Mouse (Mus musculus) lung, embryonic 14.5 days (tissue): ENCODE measurements around the gene St3gal3. TPM values are rescaled to one million over a fixed set of nuclear protein-coding genes. Genes with fewer than 3 reads are reported as not detected.
A peak's percentile ranks its signal among the peaks of the same experiment; 100 is the strongest.

Experiments used
- ATAC-seq: fragments of 200-750 bp; cut with Nextera tagmentation; 2 replicates; pipeline ENCODE4 v1.8.0; 2017; ENCODE audit warnings: mild to moderate bottlenecking, moderate TSS enrichment, moderate library complexity; ENCODE audit not compliant: insufficient read depth
- DNase-seq: peaks from one replicate; pipeline ENCODE4 v3.0.0-alpha.2; 2015
- H3K27ac ChIP-seq: fragments of 300-500 bp; sonication (generic); 2 replicates; pipeline ENCODE4 v1.5.1; 2014; ENCODE audit warnings: low read depth, mild to moderate bottlenecking, moderate library complexity
- H3K27me3 ChIP-seq: fragments of 300-500 bp; sonication (generic); 2 replicates; pipeline ENCODE4 v1.6.1; 2014; ENCODE audit warnings: low read length, control low read depth; ENCODE audit not compliant: insufficient read depth
- H3K36me3 ChIP-seq: fragments of 300-500 bp; sonication (generic); 2 replicates; pipeline ENCODE4 v1.6.1; 2014; ENCODE audit warnings: control low read depth; ENCODE audit not compliant: insufficient read depth
- H3K4me1 ChIP-seq: fragments of 300-500 bp; sonication (generic); 2 replicates; pipeline ENCODE4 v1.6.1; 2014; ENCODE audit warnings: antibody characterized with exemption, control low read depth; ENCODE audit not compliant: insufficient read depth
- H3K4me2 ChIP-seq: fragments of 300-500 bp; sonication (generic); 2 replicates; pipeline ENCODE4 v1.6.1; 2014; ENCODE audit warnings: mild to moderate bottlenecking
- H3K4me3 ChIP-seq: fragments of 300-500 bp; sonication (generic); 2 replicates; pipeline ENCODE4 v1.5.1; 2014; ENCODE audit warnings: low read depth, low read length
- H3K9ac ChIP-seq: fragments of 300-500 bp; sonication (generic); 2 replicates; pipeline ENCODE4 v1.6.1; 2014
- H3K9me3 ChIP-seq: fragments of 300-500 bp; sonication (generic); 2 replicates; pipeline ENCODE4 v1.6.1; 2016; ENCODE audit warnings: low read depth, low read length, control low read depth
- CTCF ChIP-seq: IDR thresholded peaks from 2 replicates; pipeline ENCODE4 v1.5.1; 2016; ENCODE audit warnings: antibody characterized with exemption, low read depth
- WGBS: fragments of 180-500 bp; shearing (Covaris S2); extraction: QIAGEN DNeasy Blood & Tissue Kit; methylation state at CpG from one replicate; pipeline ENCODE4 v1.1.7; 2014; 5-methylcytosine and 5-hydroxymethylcytosine counted together
- polyA plus RNA-seq: library from polyadenylated mRNA; unstranded; fragments of >200 nt; fragmentation: Nextera tagmentation; extraction: Ambion mirVana; gene quantifications from 2 replicates; pipeline ENCODE4 v1.2.1, GENCODE M21; 2014

Gene St3gal3
- polyA plus RNA-seq, 1 experiment from 2014 or later = 6.3 TPM

DNA sequence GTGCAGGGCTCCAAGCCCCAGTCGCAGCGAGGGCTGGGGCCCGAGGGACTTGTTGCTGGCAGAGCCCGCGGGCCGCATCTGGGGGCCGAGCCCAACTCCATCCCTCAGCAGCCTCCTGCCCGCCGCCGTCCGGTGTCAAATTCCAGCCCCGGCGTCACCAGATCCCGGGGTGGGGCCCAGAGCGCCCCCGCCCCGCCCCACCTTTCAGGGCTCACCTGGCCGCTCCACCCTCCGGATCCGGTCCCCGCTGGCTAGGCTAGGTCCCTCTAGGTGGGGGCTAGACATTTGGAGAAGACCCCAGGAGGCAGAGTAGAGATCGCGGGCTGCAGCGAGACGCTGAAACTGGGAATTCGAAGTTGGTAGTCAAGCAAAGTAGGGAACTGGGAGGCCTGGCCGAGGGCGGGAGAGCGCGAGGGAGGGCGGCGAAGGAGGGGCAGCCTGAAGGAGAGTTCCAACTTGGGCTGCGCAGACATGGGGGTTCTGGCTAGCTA, 205.3 kb downstream of the St3gal3 start, which contains the start of gene Artn:
Artn (minus strand) TSS at position 373 of the 491 bp plus-strand sequence.
- no peaks in the 10 kb centered on the region for H3K9me3 ChIP-seq
- DNase-seq (peak; percentile 69), ATAC-seq (peak; percentile 45)
- H3K4me1 ChIP-seq = peaks cover 11% of the 10 kb centered on the region
- H3K4me2 ChIP-seq = peak within 1 kb of the TSS; percentile 92
- peak within 1 kb of the TSS; percentile 54 for H3K9ac ChIP-seq
- H3K27ac ChIP-seq = peak within 1 kb of the TSS; percentile 19
- no peak for TF ChIP-seq CTCF
- peak within 1 kb of the TSS; percentile 40 for H3K4me3 ChIP-seq
- under 1% methylated on average over 33 of the region's 33 CpGs for WGBS
- peaks cover 3% of the 10 kb centered on the region; the same call in 1 of the 2 replicates for H3K36me3 ChIP-seq
- peaks cover 35% of the 10 kb centered on the region for H3K27me3 ChIP-seq

DNA sequence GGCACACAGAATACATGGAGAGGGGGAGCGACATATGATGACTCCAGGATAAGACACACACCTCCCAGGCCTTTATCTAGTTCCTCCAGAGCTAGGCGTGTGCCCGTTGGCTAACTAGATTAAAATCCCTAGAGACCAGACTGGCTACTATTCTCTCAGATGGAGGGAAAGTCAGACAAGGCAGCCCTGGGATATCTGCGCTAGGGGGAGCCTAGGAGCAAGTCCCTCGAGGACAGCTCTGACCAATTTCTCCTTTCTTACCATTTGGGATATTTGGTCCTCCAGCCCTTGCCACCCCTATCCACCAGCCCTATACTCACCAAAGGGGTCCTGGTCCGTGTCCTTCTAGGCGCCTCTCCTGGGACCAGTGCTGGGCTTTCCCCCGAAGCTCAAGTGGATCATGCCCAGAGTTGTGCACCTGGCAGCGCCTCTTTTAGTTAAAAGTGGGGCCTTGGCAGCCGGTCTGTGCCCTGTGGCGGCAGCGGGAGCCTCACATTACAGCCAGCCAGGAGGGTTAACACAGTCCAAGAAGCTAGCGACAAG, 205.9 kb downstream of the St3gal3 start:
- Histone ChIP-seq H3K27ac (peak overlapping the region; percentile 19; the same call in 1 of the 2 replicates), H3K4me1 (peaks cover 11% of the 10 kb centered on the region), H3K27me3 (peaks cover 35% of the 10 kb centered on the region), H3K4me2 (peak overlapping the region; percentile 92), H3K9me3 (no peaks in the 10 kb centered on the region), H3K4me3 (peak overlapping the region; percentile 40), H3K9ac (peak overlapping the region; percentile 54), H3K36me3 (peaks cover 3% of the 10 kb centered on the region; the same call in 1 of the 2 replicates)
- 3% methylated on average over 13 of the region's 13 CpGs for WGBS
- peak; percentile 74 for TF ChIP-seq CTCF
- peak; percentile 42 for ATAC-seq
- DNase-seq = peak; percentile 87

DNA sequence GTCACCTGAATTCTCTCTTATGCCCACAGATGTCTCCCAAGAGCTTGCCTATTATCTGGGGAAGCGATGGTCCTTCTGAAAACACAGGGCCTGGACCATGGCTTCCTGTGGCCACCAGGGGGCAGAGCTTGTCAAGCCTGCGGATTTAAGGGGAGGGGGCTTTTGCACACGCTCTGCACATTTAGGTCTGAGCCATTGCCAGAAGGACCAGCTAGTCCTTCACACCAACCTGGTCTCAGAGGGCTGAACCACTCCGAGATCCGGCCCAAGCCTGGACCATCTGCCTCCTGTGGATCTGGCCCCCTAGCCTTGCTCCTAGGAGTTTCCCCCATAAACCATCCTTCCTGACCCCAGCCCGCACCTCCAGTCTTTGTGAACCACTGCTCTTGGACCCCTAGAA, 206.5 kb downstream of the St3gal3 start:
- peaks cover 3% of the 10 kb centered on the region; the same call in 1 of the 2 replicates for H3K36me3 ChIP-seq
- H3K27me3 ChIP-seq = peaks cover 35% of the 10 kb centered on the region
- H3K4me2 ChIP-seq = peak overlapping the region; percentile 92
- no peaks in the 10 kb centered on the region for H3K9me3 ChIP-seq
- no peak overlapping the region for H3K27ac ChIP-seq
- DNase-seq (peak; percentile 75), ATAC-seq (no peak)
- no peak overlapping the region for H3K9ac ChIP-seq
- 20% methylated on average over 6 of the region's 6 CpGs for whole genome bisulfite sequencing
- peak; percentile 92 for TF ChIP-seq CTCF
- H3K4me3 ChIP-seq = 0 out of 2 replicates have a peak overlapping the region, but pooled peaks have one; percentile 40
- H3K4me1 ChIP-seq = peaks cover 11% of the 10 kb centered on the region

DNA sequence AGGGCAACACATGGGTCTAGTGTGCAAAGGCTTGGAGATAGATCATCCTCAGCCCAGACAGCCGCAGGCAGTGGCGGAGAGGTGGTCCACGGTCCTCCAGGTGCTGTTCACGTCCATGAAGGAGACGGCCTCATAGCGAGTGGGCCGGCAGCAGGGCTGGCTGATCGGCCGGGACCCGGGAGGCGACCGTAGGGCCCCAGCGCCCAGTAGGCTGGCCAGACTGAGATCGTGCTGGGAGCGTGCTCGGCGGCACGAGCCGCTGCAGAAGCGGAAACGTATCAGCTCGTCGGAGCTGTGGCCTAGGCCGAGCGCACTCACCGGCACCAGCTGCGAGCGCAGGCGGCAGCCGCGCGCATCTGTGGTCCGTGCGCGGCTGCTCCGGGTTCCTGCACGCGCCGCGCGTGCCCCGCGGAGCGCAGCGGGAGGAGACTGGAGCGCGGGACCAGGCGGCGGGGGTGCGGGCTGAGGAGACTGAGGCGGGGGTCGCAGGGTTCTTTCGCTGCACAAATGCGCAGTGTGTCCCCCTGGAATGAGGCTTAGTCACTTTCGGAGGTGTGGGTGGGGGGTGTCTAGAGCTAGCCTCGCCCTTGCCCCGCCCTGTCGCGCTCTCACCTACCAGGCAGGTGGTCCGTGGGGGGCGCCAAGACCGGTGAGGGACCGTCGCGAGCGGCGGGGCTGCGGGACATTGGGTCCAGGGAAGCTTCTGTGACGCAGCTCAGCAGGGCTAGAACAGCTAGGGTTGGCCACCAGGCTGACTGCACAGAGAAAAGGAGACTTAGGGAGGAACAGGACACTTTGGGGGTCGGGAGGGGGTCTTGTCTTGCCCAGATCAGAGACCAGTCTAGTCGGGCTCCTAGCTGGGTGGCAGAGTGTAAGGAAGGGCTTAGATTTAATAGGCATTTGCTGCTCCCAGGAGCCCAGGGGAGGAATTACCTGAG, 207.9 kb downstream of the St3gal3 start:
- H3K4me3 ChIP-seq = peak overlapping the region; percentile 44
- WGBS = 2% methylated on average over 71 of the region's 71 CpGs
- no peaks in the 10 kb centered on the region for H3K9me3 ChIP-seq
- DNase-seq (peak; percentile 78), ATAC-seq (peak; percentile 33; the same call in 1 of the 2 replicates)
- H3K27me3 ChIP-seq = peaks cover 35% of the 10 kb centered on the region
- TF ChIP-seq CTCF = no peak
- peak overlapping the region; percentile 95 for H3K4me2 ChIP-seq
- peaks cover 11% of the 10 kb centered on the region for H3K4me1 ChIP-seq
- peak overlapping the region; percentile 42 for H3K9ac ChIP-seq
- no peaks in the 10 kb centered on the region for H3K36me3 ChIP-seq
- no peak overlapping the region for H3K27ac ChIP-seq

DNA sequence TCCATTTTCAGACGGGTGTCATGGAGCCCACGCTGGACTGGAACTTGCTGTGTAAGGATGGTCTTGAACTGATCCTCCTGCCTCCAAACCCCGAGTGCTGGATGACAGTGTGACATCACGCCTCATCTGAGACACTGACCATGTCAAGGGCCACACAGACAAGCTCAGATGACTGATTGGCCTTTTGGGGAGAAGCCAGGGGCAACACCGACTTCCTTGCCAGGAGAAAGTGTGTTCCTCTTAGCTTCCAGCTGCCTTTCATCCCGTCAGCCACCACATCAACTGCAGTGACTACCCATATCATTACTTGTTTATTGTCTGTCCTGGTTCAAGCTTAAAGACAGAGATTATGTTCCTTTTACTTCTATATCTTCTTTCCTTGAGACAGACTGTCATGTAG, 209.8 kb downstream of the St3gal3 start:
- H3K36me3 ChIP-seq = no peaks in the 10 kb centered on the region
- H3K4me2 ChIP-seq = no peak overlapping the region
- H3K9ac ChIP-seq = no peak overlapping the region
- ATAC-seq (0 out of 2 replicates have a peak, but pooled peaks have one; percentile 4), DNase-seq (peak; percentile 82)
- H3K27me3 ChIP-seq = peaks cover 31% of the 10 kb centered on the region
- 38% methylated on average over 5 of the region's 6 CpGs for WGBS
- H3K4me3 ChIP-seq = no peak overlapping the region
- no peak for TF ChIP-seq CTCF
- H3K9me3 ChIP-seq = no peaks in the 10 kb centered on the region
- peaks cover 11% of the 10 kb centered on the region for H3K4me1 ChIP-seq
- H3K27ac ChIP-seq = no peak overlapping the region

DNA sequence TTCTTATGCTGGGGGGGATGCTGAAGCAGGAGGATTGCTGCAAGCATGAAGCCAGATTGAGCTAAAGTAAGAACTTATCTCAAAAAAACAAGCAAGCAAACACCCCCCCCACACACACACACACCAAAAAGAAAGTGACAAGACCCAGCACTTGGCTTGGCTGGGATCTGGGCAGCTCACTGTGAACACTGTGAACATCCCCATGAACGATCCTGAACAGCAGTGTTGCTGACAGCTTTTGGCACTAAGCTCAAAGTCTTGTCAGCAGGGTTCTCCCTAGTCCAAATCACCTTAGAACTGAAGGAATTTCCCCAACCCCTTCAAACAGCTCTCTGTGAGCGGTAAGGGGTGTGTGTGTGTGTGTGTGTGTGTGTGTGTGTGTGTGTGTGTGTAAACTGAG, 211.3 kb downstream of the St3gal3 start:
- H3K4me1 ChIP-seq = peaks cover 11% of the 10 kb centered on the region
- H3K4me2 ChIP-seq = no peak overlapping the region
- H3K9me3 ChIP-seq = no peaks in the 10 kb centered on the region
- 0 out of 2 replicates have a peak, but pooled peaks have one; percentile 22 for ATAC-seq
- peak; percentile 69 for DNase-seq
- no peak for TF ChIP-seq CTCF
- H3K36me3 ChIP-seq = no peaks in the 10 kb centered on the region
- no peak overlapping the region for H3K4me3 ChIP-seq
- H3K9ac ChIP-seq = no peak overlapping the region
- WGBS = 13% methylated on average over 2 of the region's 2 CpGs
- no peak overlapping the region for H3K27ac ChIP-seq
- peaks cover 29% of the 10 kb centered on the region for H3K27me3 ChIP-seq
